Mouse (Mus musculus) olfactory bulb, adult 2 months (tissue): ENCODE measurements around the gene Muc4.

Experiments used
- CTCF ChIP-seq: fragments of 200-500 bp; IDR thresholded peaks from 2 replicates; pipeline ENCODE4 v1.5.1; 2012; ENCODE audit warnings: low read depth, mild to moderate bottlenecking, low read length, moderate library complexity; ENCODE audit not compliant: insufficient read depth
- POLR2A ChIP-seq: fragments of 200-500 bp; IDR thresholded peaks from 2 replicates; pipeline ENCODE4 v1.6.1; 2012; ENCODE audit warnings: mild to moderate bottlenecking, low read depth, low read length, moderate library complexity; ENCODE audit not compliant: insufficient read depth

DNA sequence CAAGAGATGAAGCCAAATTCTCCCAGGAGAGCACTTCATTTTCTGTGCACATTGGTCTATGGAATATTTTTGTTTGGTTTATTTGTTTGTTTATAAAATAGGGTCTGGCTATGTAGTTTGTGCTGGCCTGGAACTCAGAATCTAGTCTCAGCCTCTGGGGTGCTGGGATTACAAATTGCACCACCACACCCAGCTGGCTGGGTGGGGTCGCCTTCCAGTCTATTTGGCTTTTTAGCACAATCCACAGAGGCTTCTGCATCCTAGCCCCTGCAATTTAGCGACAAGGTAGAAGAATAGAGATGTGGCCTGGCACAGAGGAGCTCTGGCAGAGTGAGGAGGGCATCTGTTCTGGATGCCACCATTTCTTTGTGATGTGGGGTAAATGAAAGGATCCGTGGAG lies 78.1 kb downstream of the Muc4 start:
- TF ChIP-seq CTCF, result no peak
- TF ChIP-seq POLR2A, result no peak
